Mouse (Mus musculus): ENCODE results near the gene Traf6. TPM values are rescaled to one million over a fixed set of nuclear protein-coding genes. Genes with fewer than 3 reads are reported as not detected.

Gene Traf6
- 2.7 and 2.8 TPM in 2 replicates for polyA plus RNA-seq (2015; fragmentation: Nextera tagmentation; extraction: Ambion mirVana)

DNA sequence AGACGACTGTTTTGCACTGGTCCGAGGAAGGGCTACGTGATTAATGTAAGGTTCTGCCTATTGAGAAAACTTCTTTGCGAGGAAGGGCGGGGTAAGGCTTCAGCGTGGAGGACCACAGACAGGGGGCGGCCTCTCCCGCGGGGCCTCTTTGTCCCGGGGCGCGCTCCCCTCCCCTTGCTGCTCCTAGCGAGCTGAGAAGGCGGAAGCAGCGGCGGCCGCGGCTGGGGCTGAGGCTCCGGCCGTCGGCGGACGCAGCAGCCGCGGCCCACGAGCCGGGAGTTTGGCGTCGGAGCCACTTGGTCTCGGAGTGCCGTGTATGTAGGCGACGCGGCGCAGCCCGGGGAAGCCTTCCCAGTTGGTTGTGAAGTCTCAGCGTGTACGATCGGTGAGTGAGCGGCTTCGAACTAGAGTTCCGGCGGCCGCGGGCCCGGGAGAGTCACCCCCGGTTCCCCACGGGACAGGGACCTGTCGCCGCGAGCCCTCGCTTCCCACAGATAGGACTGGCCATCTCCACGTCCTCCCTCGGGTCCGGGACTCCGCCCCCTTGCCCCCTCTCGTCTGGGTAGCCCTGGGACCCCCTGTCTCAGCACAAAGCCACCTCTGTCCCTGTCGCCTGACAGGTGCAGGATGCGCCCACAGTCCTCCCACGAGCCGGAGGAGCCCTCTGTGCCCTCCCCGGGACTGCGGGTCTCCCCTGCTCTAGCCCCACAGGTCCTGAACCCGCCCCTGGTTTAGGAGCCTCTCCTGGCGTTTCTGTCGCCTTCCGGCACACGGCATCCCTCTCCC lies at the start of gene Traf6:
Gene Traf6 (plus strand): TSS at position 194 of the 786 bp plus-strand sequence.
- WGBS (ENCODE audit: insufficient replicate concordance): under 1% methylated on average over 67 of the region's 68 CpGs
- no peaks in the 10 kb centered on the region for H3K36me3 ChIP-seq (replicated peaks; ENCODE audit: insufficient read depth, low read length)
- ATAC-seq (peak; percentile 96), DNase-seq (peak; percentile 90)
- no peak for TF ChIP-seq EP300 (IDR thresholded peaks at IDR 0.05; ENCODE audit: low read depth)
- peak; percentile 89 for TF ChIP-seq CTCF (IDR thresholded peaks at IDR 0.05; ENCODE audit: low read depth)
- H3K27ac ChIP-seq (ENCODE audit: low read depth): peak within 1 kb of the TSS; percentile 68
- H3K4me3 ChIP-seq (ENCODE audit: low read depth, low read length): peak within 1 kb of the TSS; percentile 93
- H3K4me1 ChIP-seq (ENCODE audit: insufficient read depth): peaks cover 6% of the 10 kb centered on the region; the same call in 1 of the 2 replicates
- no peaks in the 10 kb centered on the region for H3K9me3 ChIP-seq (ENCODE audit: low read length)
- peak within 1 kb of the TSS; percentile 89 for H3K4me2 ChIP-seq (ENCODE audit: low read depth, low read length)
- H3K9ac ChIP-seq (replicated peaks): peak within 1 kb of the TSS; percentile 97
- no peaks in the 10 kb centered on the region for H3K27me3 ChIP-seq (ENCODE audit: insufficient read depth, low read length)

GRCm38 (mm10) chr2:101638979-101639839 lies 39.0 kb upstream of the Traf6 start:
- no peaks in the 10 kb centered on the region for H3K9me3 ChIP-seq (ENCODE audit: low read length)
- WGBS (ENCODE audit: insufficient replicate concordance): 73% methylated on average over 7 of the region's 7 CpGs
- TF ChIP-seq EP300 (IDR thresholded peaks at IDR 0.05; ENCODE audit: low read depth) (no peak), CTCF (IDR thresholded peaks at IDR 0.05; ENCODE audit: low read depth) (no peak)
- H3K9ac ChIP-seq (replicated peaks): no peak overlapping the region
- ATAC-seq (no peak), DNase-seq (no peak)
- H3K4me1 ChIP-seq (ENCODE audit: insufficient read depth): no peaks in the 10 kb centered on the region
- H3K4me2 ChIP-seq (ENCODE audit: low read depth, low read length): no peak overlapping the region
- no peaks in the 10 kb centered on the region for H3K27me3 ChIP-seq (ENCODE audit: insufficient read depth, low read length)
- no peak overlapping the region for H3K27ac ChIP-seq (ENCODE audit: low read depth)
- no peak overlapping the region for H3K4me3 ChIP-seq (ENCODE audit: low read depth, low read length)
- H3K36me3 ChIP-seq (replicated peaks; ENCODE audit: insufficient read depth, low read length): no peaks in the 10 kb centered on the region

DNA sequence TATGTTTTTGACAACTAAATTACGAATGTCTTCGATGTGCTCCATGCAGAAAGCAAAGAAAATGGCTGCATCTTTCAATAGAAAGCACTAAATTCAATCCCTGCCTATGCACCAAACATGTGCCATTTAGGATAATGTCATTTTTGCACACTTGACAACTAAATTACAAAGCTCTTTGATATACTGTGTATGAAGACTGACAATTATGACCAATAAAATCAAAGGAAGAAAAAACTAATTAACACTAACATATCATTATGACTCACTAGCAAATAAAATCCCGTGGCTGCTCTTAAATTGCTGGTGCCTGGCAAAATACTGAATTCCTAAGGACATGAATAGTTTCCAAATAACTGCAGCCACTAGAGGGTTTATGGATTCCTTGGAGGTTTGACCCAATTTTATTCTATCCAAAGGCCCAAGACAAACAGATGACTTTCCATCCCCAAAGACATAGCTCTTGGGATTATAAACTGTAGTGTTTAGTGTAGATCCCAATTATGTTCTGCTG lies 38.3 kb upstream of the Traf6 start:
- no peak for TF ChIP-seq CTCF (IDR thresholded peaks at IDR 0.05; ENCODE audit: low read depth)
- TF ChIP-seq EP300 (IDR thresholded peaks at IDR 0.05; ENCODE audit: low read depth): no peak
- Histone ChIP-seq H3K4me3 (ENCODE audit: low read depth, low read length) (no peak overlapping the region), H3K4me1 (ENCODE audit: insufficient read depth) (no peaks in the 10 kb centered on the region), H3K36me3 (replicated peaks; ENCODE audit: insufficient read depth, low read length) (no peaks in the 10 kb centered on the region), H3K27ac (ENCODE audit: low read depth) (no peak overlapping the region), H3K9ac (replicated peaks) (no peak overlapping the region), H3K27me3 (ENCODE audit: insufficient read depth, low read length) (no peaks in the 10 kb centered on the region), H3K4me2 (ENCODE audit: low read depth, low read length) (no peak overlapping the region), H3K9me3 (ENCODE audit: low read length) (no peaks in the 10 kb centered on the region)
- ATAC-seq (no peak), DNase-seq (no peak)
- 63% methylated on average over 3 of the region's 3 CpGs for WGBS (ENCODE audit: insufficient replicate concordance)

GRCm38 (mm10) chr2:101645841-101646240 lies 32.4 kb upstream of the Traf6 start:
- TF ChIP-seq EP300 (IDR thresholded peaks at IDR 0.05; ENCODE audit: low read depth): no peak
- no peak for TF ChIP-seq CTCF (IDR thresholded peaks at IDR 0.05; ENCODE audit: low read depth)
- DNase-seq: no peak
- H3K4me2 ChIP-seq (ENCODE audit: low read depth, low read length): no peak overlapping the region
- ATAC-seq: no peak
- no peak overlapping the region for H3K9ac ChIP-seq (replicated peaks)
- no peaks in the 10 kb centered on the region for H3K27me3 ChIP-seq (ENCODE audit: insufficient read depth, low read length)
- WGBS (ENCODE audit: insufficient replicate concordance): 65% methylated on average over 1 of the region's 1 CpGs
- no peaks in the 10 kb centered on the region for H3K9me3 ChIP-seq (ENCODE audit: low read length)
- no peaks in the 10 kb centered on the region for H3K4me1 ChIP-seq (ENCODE audit: insufficient read depth)
- no peak overlapping the region for H3K4me3 ChIP-seq (ENCODE audit: low read depth, low read length)
- no peak overlapping the region for H3K27ac ChIP-seq (ENCODE audit: low read depth)
- H3K36me3 ChIP-seq (replicated peaks; ENCODE audit: insufficient read depth, low read length): no peaks in the 10 kb centered on the region

- DNase-seq (no peak), ATAC-seq (no peak)
- TF ChIP-seq EP300 (IDR thresholded peaks at IDR 0.05; ENCODE audit: low read depth) (no peak), CTCF (IDR thresholded peaks at IDR 0.05; ENCODE audit: low read depth) (no peak)
- 0 out of 2 replicates have a peak, but pooled peaks cover 3% of the 10 kb centered on the region for H3K4me1 ChIP-seq (ENCODE audit: insufficient read depth)
- no peak overlapping the region for H3K9ac ChIP-seq (replicated peaks)
- WGBS (ENCODE audit: insufficient replicate concordance): 72% methylated on average over 2 of the region's 2 CpGs
- H3K4me3 ChIP-seq (ENCODE audit: low read depth, low read length): peak overlapping the region; percentile 22; the same call in 1 of the 2 replicates
- H3K9me3 ChIP-seq (ENCODE audit: low read length): no peaks in the 10 kb centered on the region
- H3K4me2 ChIP-seq (ENCODE audit: low read depth, low read length): peak overlapping the region; percentile 13; the same call in 1 of the 2 replicates
- no peaks in the 10 kb centered on the region for H3K27me3 ChIP-seq (ENCODE audit: insufficient read depth, low read length)
- H3K36me3 ChIP-seq (replicated peaks; ENCODE audit: insufficient read depth, low read length): no peaks in the 10 kb centered on the region
- no peak overlapping the region for H3K27ac ChIP-seq (ENCODE audit: low read depth)
Measured at GRCm38 (mm10) chr2:101648361-101648760, 29.9 kb upstream of the Traf6 start.
